Mouse (Mus musculus): ENCODE data around the gene Olfr1120.
A peak's percentile ranks its signal among the peaks of the same experiment; 100 is the strongest.
"Not testable (repeated sequence)": the region's sequence is repeated elsewhere in the genome, so short reads cannot be mapped to it uniquely, and the experiment has no call there.

Olfr1120 gene

GRCm38 (mm10) chr2:87354515-87354914, at the start of gene Olfr1120:
Gene Olfr1120 (plus strand): TSS chr2:87354815.
- no peak for DNase-seq

GRCm38 (mm10) chr2:87307281-87307680, 47.3 kb upstream of the Olfr1120 start, which contains the start of gene Olfr1118:
Gene Olfr1118 (plus strand): TSS chr2:87307581.
- DNase-seq, result no peak

GRCm38 (mm10) chr2:87360121-87360520, 5.5 kb downstream of the Olfr1120 start:
- DNase-seq, result not testable (repeated sequence)

GRCm38 (mm10) chr2:87369595-87369994, 15.0 kb downstream of the Olfr1120 start, which contains the start of gene Olfr1121:
Gene Olfr1121 (plus strand): TSS chr2:87369895.
- DNase-seq, result no peak

- DNase-seq, result no peak
Observed at GRCm38 (mm10) chr2:87371726-87372125, 17.1 kb downstream of the Olfr1120 start.

GRCm38 (mm10) chr2:87383935-87384334, 29.3 kb downstream of the Olfr1120 start:
- no peak for DNase-seq

- no peak for DNase-seq
Observed at GRCm38 (mm10) chr2:87385549-87385948, 30.9 kb downstream of the Olfr1120 start, which contains the start of gene Olfr1122. Gene Olfr1122 (plus strand): TSS chr2:87385849.

- peak; percentile 5 for DNase-seq
Observed at GRCm38 (mm10) chr2:87393605-87394004, 39.0 kb downstream of the Olfr1120 start.

GRCm38 (mm10) chr2:87394686-87395085, 40.1 kb downstream of the Olfr1120 start:
- DNase-seq, result not testable (repeated sequence)

Measured in right cerebral cortex, postnatal 25 days (tissue).